Mouse (Mus musculus) heart, embryonic 16.5 days (tissue): ENCODE measurements at regions not wholly inside any gene's neighbourhood (a gene's known extent, or its start where the extent isn't known, plus 50 kb on each side); places are given as distances from the start of the nearest gene placed in this dataset.

Source experiments
- ATAC-seq: fragments of 200-750 bp; cut with Nextera tagmentation; replicated peaks from 2 replicates; pipeline ENCODE4 v1.8.0; 2017; ENCODE audit warnings: moderate number of reproducible peaks; ENCODE audit not compliant: insufficient read depth, low FRiP score; ENCODE audit errors: extremely low read depth
- H3K27ac ChIP-seq: fragments of 300-500 bp; sonication (generic); 2 replicates; pipeline ENCODE4 v1.5.1; 2014; ENCODE audit warnings: mild to moderate bottlenecking, low read length, control low read depth, moderate library complexity
- H3K27me3 ChIP-seq: fragments of 300-500 bp; sonication (generic); 2 replicates; pipeline ENCODE4 v1.6.1; 2014; ENCODE audit warnings: low read length, mixed read lengths; ENCODE audit not compliant: control insufficient read depth, insufficient read depth
- H3K36me3 ChIP-seq: fragments of 300-500 bp; sonication (generic); 2 replicates; pipeline ENCODE4 v1.6.1; 2014; ENCODE audit not compliant: control insufficient read depth, insufficient read depth
- H3K4me1 ChIP-seq: fragments of 300-500 bp; sonication (generic); 2 replicates; pipeline ENCODE4 v1.6.1; 2014; ENCODE audit warnings: low read length, mixed read lengths; ENCODE audit not compliant: control insufficient read depth, insufficient read depth
- H3K4me2 ChIP-seq: fragments of 300-500 bp; sonication (generic); 2 replicates; pipeline ENCODE4 v1.6.1; 2014; ENCODE audit warnings: low read depth, mild to moderate bottlenecking, control low read depth, low read length
- H3K4me3 ChIP-seq: fragments of 300-500 bp; sonication (generic); 2 replicates; pipeline ENCODE4 v1.5.1; 2014; ENCODE audit warnings: mild to moderate bottlenecking, control low read depth, low read length
- H3K9ac ChIP-seq: fragments of 300-500 bp; sonication (generic); 2 replicates; pipeline ENCODE4 v1.6.1; 2014; ENCODE audit warnings: low read length, control low read depth
- H3K9me3 ChIP-seq: fragments of 300-500 bp; sonication (generic); replicated peaks from 2 replicates; pipeline ENCODE4 v1.6.1; 2016; ENCODE audit warnings: low read length; ENCODE audit not compliant: control insufficient read depth
- WGBS: fragments of 180-500 bp; shearing (Covaris S2); extraction: QIAGEN DNeasy Blood & Tissue Kit; methylation state at CpG from one replicate; pipeline ENCODE4 v1.1.7; 2014; 5-methylcytosine and 5-hydroxymethylcytosine counted together

- Histone ChIP-seq H3K9ac (no peak overlapping the region), H3K27ac (no peak overlapping the region), H3K4me2 (no peak overlapping the region), H3K4me1 (no peaks in the 10 kb centered on the region), H3K4me3 (no peak overlapping the region), H3K27me3 (no peaks in the 10 kb centered on the region), H3K36me3 (no peaks in the 10 kb centered on the region), H3K9me3 (no peaks in the 10 kb centered on the region)
- ATAC-seq = no peak
- 58% methylated on average over 2 of the region's 2 CpGs for WGBS
Observed at GRCm38 (mm10) chr7:63020042-63020441, 192.3 kb downstream of the Chrna7 start.

GRCm38 (mm10) chr7:63018859-63019575, 193.4 kb downstream of the Chrna7 start:
- 63% methylated on average over 2 of the region's 2 CpGs for WGBS
- Histone ChIP-seq H3K9me3 (no peaks in the 10 kb centered on the region), H3K9ac (no peak overlapping the region), H3K4me3 (no peak overlapping the region), H3K27ac (no peak overlapping the region), H3K4me1 (no peaks in the 10 kb centered on the region), H3K27me3 (no peaks in the 10 kb centered on the region), H3K36me3 (no peaks in the 10 kb centered on the region), H3K4me2 (no peak overlapping the region)
- ATAC-seq = no peak

DNA sequence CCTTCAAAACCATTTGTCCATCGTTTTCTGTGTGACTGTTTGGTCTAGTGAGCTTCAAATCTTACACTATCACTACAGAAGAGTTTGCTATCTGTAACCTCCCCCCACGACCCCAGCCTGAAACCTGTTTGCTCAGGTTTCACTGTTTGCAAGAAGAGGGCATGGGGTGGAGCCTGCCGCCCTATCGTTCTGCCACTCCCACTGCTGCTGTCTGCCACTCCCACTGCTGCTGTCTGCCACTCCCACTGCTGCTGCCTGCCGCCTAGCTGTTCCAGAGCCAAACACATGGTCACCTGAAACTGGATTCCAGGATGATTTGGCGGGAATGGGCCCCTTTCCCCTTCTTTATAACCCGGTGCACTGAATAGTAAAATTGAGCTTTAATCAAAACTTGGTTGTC, 157.6 kb upstream of the A26c2 start:
- Histone ChIP-seq H3K9ac (no peak overlapping the region), H3K9me3 (no peaks in the 10 kb centered on the region), H3K27ac (no peak overlapping the region), H3K27me3 (no peaks in the 10 kb centered on the region), H3K4me3 (no peak overlapping the region), H3K36me3 (no peaks in the 10 kb centered on the region), H3K4me2 (0 out of 2 replicates have a peak overlapping the region, but pooled peaks have one; percentile 11), H3K4me1 (no peaks in the 10 kb centered on the region)
- 6% methylated on average over 7 of the region's 7 CpGs for WGBS
- ATAC-seq = no peak
